Mouse (Mus musculus): ENCODE results near the gene Arhgap8. TPM values are rescaled to one million over a fixed set of nuclear protein-coding genes. Genes with fewer than 3 reads are reported as not detected.
A peak's percentile ranks its signal among the peaks of the same experiment; 100 is the strongest.

Gene Arhgap8
- 0.83 and 1.2 TPM in 2 replicates for total RNA-seq (2021)
- long read RNA-seq, experiment 1 = 0 reads
- long read RNA-seq, experiment 2 = 0 reads

- DNase-seq = peak; percentile 59
Observed at GRCm38 (mm10) chr15:84719791-84720190, at the start of gene Arhgap8. Gene Arhgap8, plus strand, starts transcription at chr15:84720052.

GRCm38 (mm10) chr15:84670657-84671055 is 49.2 kb upstream of the Arhgap8 start:
- DNase-seq = no peak

- peak; percentile 80 for DNase-seq
Observed at GRCm38 (mm10) chr15:84671401-84672307, 48.2 kb upstream of the Arhgap8 start.

- DNase-seq = no peak
Observed at GRCm38 (mm10) chr15:84672308-84672615, 47.6 kb upstream of the Arhgap8 start.

GRCm38 (mm10) chr15:84672616-84673015 is 47.2 kb upstream of the Arhgap8 start:
- DNase-seq = peak; percentile 66

GRCm38 (mm10) chr15:84674329-84675067 is 45.4 kb upstream of the Arhgap8 start:
- no peak for DNase-seq

GRCm38 (mm10) chr15:84675317-84675716 is 44.5 kb upstream of the Arhgap8 start:
- no peak for DNase-seq

- DNase-seq = no peak
Observed at GRCm38 (mm10) chr15:84677943-84678342, 41.9 kb upstream of the Arhgap8 start.

- no peak for DNase-seq
Observed at GRCm38 (mm10) chr15:84679090-84679489, 40.8 kb upstream of the Arhgap8 start.

GRCm38 (mm10) chr15:84679794-84680193 is 40.1 kb upstream of the Arhgap8 start:
- no peak for DNase-seq

GRCm38 (mm10) chr15:84680545-84681454 is 39.1 kb upstream of the Arhgap8 start:
- peak; percentile 96 for DNase-seq

GRCm38 (mm10) chr15:84681455-84682193 is 38.2 kb upstream of the Arhgap8 start:
- DNase-seq = peak; percentile 67

GRCm38 (mm10) chr15:84682206-84682605 is 37.6 kb upstream of the Arhgap8 start:
- no peak for DNase-seq

- no peak for DNase-seq
Observed at GRCm38 (mm10) chr15:84682821-84683220, 37.0 kb upstream of the Arhgap8 start.

- no peak for DNase-seq
Observed at GRCm38 (mm10) chr15:84684520-84684919, 35.3 kb upstream of the Arhgap8 start.

- no peak for DNase-seq
Observed at GRCm38 (mm10) chr15:84685417-84685816, 34.4 kb upstream of the Arhgap8 start.

- no peak for DNase-seq
Observed at GRCm38 (mm10) chr15:84687904-84688303, 31.9 kb upstream of the Arhgap8 start.

GRCm38 (mm10) chr15:84689356-84689755 is 30.5 kb upstream of the Arhgap8 start:
- no peak for DNase-seq

- DNase-seq = no peak
Observed at GRCm38 (mm10) chr15:84691513-84691912, 28.3 kb upstream of the Arhgap8 start.

GRCm38 (mm10) chr15:84692645-84693044 is 27.2 kb upstream of the Arhgap8 start:
- no peak for DNase-seq

GRCm38 (mm10) chr15:84696021-84696420 is 23.8 kb upstream of the Arhgap8 start:
- no peak for DNase-seq
